Mouse (Mus musculus) liver, postnatal 0 days (tissue): ENCODE results near the gene Cfap46.

ENCODE experiments used
- CTCF ChIP-seq: sonication (generic); IDR thresholded peaks from 2 replicates; pipeline ENCODE4 v1.5.1; 2016; ENCODE audit warnings: antibody characterized with exemption, low read depth
- EP300 ChIP-seq: IDR thresholded peaks from 2 replicates; pipeline ENCODE4 v1.6.1; 2016; ENCODE audit warnings: antibody characterized with exemption, low read depth, mild to moderate bottlenecking

DNA sequence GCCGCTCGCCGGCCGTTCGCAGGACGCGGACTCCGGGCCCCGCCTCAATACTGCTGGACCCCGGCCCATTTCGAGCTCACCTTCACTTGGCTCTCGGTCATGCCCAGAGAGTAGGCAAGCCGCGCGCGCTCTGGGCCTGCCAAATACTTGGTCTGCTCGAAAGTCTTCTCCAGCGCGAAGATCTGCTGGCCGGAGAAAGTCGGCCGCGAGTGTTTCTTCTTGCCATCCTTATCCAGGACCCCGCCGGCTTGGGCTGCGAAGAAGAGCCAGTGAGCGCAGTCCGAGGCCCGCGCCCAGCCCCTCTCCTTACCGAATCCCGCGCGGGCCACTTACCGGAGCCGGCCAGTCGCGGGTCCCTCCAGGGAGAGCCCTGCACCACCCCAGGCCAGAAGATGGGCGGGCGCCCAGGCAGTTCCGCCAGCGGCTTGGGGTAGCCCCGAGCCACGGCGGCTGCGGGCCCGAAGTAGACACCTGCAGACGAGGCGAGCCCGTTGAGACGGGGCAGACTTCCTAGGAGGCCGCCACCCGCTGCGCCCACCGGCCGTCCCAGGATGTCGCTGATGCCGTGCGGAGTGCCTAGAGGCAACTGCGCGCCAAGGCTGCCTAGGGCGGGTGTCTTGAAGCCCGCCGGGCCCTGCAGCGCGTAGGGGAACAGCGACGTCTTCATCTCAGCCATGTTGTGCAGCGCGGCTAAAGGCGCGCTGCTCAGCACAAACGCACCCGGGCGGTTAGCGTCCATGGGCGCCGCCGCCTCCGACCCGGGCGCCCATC is 101.6 kb downstream of the Cfap46 start:
- TF ChIP-seq CTCF (no peak), EP300 (no peak)
